8 mouse cellular contexts compared by ENCODE assay signal in the genomic region with DNA sequence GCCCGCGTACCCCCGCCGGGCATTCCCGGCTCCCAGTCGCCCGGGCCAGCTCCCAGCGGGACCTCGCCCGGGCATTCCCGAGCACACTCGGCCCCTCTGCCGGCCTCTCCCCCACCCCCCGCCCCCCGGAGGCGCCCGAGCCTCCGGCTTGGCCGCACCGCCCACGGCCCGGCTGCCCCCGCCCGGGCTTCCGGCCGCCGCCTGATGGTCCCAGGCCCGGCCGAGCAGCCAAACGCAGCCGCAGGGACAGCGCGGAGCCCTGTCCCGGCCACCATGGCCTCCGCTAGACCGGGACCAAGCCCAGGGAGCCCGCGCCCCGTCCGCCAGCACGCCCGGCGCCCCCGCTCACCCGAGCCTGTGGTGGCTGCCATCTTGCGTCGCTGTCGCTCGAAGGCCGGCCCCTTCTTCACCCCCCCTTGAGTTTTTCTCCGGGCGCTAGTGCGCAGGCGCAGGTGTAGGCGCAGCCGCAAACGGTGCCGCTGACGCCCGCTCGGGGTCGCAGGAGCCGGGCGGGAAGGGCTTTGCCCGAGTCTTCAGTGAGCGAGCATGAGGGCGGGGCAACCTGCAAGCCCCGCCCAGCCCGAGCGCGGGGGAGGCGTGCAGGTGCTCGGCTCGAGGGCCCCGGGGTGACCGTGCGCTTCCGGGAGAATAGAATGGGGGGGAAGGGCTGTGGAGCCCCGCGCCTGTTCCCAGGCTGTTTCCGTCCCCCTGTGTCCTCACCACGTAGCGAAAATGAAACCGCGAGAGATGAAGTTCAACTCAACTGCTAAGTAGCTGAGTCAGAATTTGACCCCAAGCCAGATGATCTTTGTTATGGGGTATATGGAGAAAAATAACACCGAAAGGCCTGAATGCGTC. TPM values are rescaled to one million over a fixed set of nuclear protein-coding genes. Genes with fewer than 3 reads are reported as not detected.
DNase-seq lines count a peak whose midpoint lies in the region; ATAC-seq and TF ChIP-seq lines count a peak whose summit lies in the region.

Ube2v1 (minus strand) TSS at position 505 of the 858 bp plus-strand sequence.

- DNase-seq in CH12.LX (ENCODE audit: extremely low read depth), result peak; percentile 97
- DNase-seq in c-Kit-positive CD71-positive TER-119-negative erythroid progenitor cells, embryonic 14.5 days (ENCODE audit: low read depth), result peak; percentile 96
- DNase-seq in heart, postnatal 0 days (ENCODE audit: low spot score), result peak; percentile 95
- DNase-seq in kidney, postnatal 4 days, result peak; percentile 95 to 98

- no peaks in the 10 kb centered on the region for H3K27me3 ChIP-seq in CH12.LX (replicated peaks)
- H3K27me3 ChIP-seq in forebrain, embryonic 12.5 days, result no peaks in the 10 kb centered on the region
- H3K27me3 ChIP-seq in heart, postnatal 0 days (ENCODE audit: control insufficient read depth, insufficient read depth, low read length), result no peaks in the 10 kb centered on the region
- H3K27me3 ChIP-seq in liver, embryonic 16.5 days (ENCODE audit: control insufficient read depth, insufficient read depth, low read depth, low read length), result no peaks in the 10 kb centered on the region
- H3K27me3 ChIP-seq in neural tube, embryonic 13.5 days, result no peaks in the 10 kb centered on the region
- H3K27me3 ChIP-seq in testis, adult 2 months (ENCODE audit: control insufficient read depth, insufficient read depth, low read length), result no peaks in the 10 kb centered on the region

- dilution Hi-C loops in CH12.LX (cut with MboI; ENCODE audit: extremely low pct_ligation_motif_present, extremely low pct_unique_long_range_greater_than_20kb, low sequenced_read_pairs), result no loop called here

- peak; percentile 82 for TF ChIP-seq POLR2A in CH12.LX (IDR thresholded peaks at IDR 0.05; ENCODE audit: low read depth, low read length)
- peak; percentile 56 for TF ChIP-seq POLR2A in testis, adult 2 months (IDR thresholded peaks at IDR 0.05; ENCODE audit: control insufficient read depth, low read depth, low read length)

- TF ChIP-seq EP300 in CH12.LX (IDR thresholded peaks at IDR 0.05; ENCODE audit: low read length), result peak; percentile 89
- TF ChIP-seq EP300 in heart, postnatal 0 days (IDR thresholded peaks at IDR 0.05; ENCODE audit: low read depth), result peak; percentile 83; the same call in 1 of the 2 replicates

- under 1% methylated on average over 84 of the region's 87 CpGs for WGBS in forebrain, embryonic 12.5 days
- 1% methylated on average over 69 of the region's 87 CpGs for WGBS in heart, postnatal 0 days
- WGBS in liver, embryonic 16.5 days (ENCODE audit: insufficient replicate concordance), result under 1% methylated on average over 86 of the region's 87 CpGs
- WGBS in neural tube, embryonic 13.5 days, result under 1% methylated on average over 75 of the region's 87 CpGs

- in situ Hi-C loops in CH12.LX (cut with MboI; ENCODE audit: low pct_ligation_motif_present, low pct_unique_long_range_greater_than_20kb, low sequenced_read_pairs), result no loop called here

- peaks cover 37 to 60% of the 10 kb centered on the region in 2 experiments for H3K4me1 ChIP-seq in CH12.LX (ENCODE audit: control insufficient read depth in 1 of 2, insufficient read depth in 2 of 2)
- H3K4me1 ChIP-seq in forebrain, embryonic 12.5 days, result peaks cover 51% of the 10 kb centered on the region
- H3K4me1 ChIP-seq in heart, postnatal 0 days (ENCODE audit: control insufficient read depth, insufficient read depth), result peaks cover 48% of the 10 kb centered on the region
- H3K4me1 ChIP-seq in liver, embryonic 16.5 days (ENCODE audit: control insufficient read depth, low read depth, low read length), result peaks cover 75% of the 10 kb centered on the region
- H3K4me1 ChIP-seq in neural tube, embryonic 13.5 days (replicated peaks), result peaks cover 61% of the 10 kb centered on the region
- H3K4me1 ChIP-seq in testis, adult 2 months (ENCODE audit: control insufficient read depth, insufficient read depth, low read length), result peaks cover 18% of the 10 kb centered on the region

- ATAC-seq in forebrain, embryonic 12.5 days (ENCODE audit: low FRiP score), result peak; percentile 85
- peak; percentile 86 for ATAC-seq in heart, postnatal 0 days (ENCODE audit: insufficient read depth, low read depth)
- peak; percentile 73 for ATAC-seq in liver, embryonic 16.5 days (ENCODE audit: low read depth)
- ATAC-seq in neural tube, embryonic 13.5 days (ENCODE audit: low read depth), result peak; percentile 81

- no peak for TF ChIP-seq RAD21 in CH12.LX (IDR thresholded peaks at IDR 0.05; ENCODE audit: low read depth, low read length)

- TF ChIP-seq CTCF in CH12.LX (conservative IDR thresholded peaks at IDR 0.05 in 1 of 2, IDR thresholded peaks at IDR 0.05 in 1 of 2; ENCODE audit: low read depth in 2 of 2, low read length in 2 of 2), result no peak
- TF ChIP-seq CTCF in heart, postnatal 0 days (IDR thresholded peaks at IDR 0.05; ENCODE audit: low read depth), result no peak
- TF ChIP-seq CTCF in testis, adult 2 months (IDR thresholded peaks at IDR 0.05; ENCODE audit: control insufficient read depth, insufficient read depth, insufficient replicate concordance, low read depth, low read length), result no peak

- peak within 1 kb of the TSS; percentile 97 for H3K9ac ChIP-seq in CH12.LX (ENCODE audit: insufficient read depth, low read depth)
- H3K9ac ChIP-seq in forebrain, embryonic 12.5 days, result peak within 1 kb of the TSS; percentile 96
- H3K9ac ChIP-seq in heart, postnatal 0 days (replicated peaks; ENCODE audit: low read depth, low read length), result peak within 1 kb of the TSS; percentile 96
- H3K9ac ChIP-seq in liver, embryonic 16.5 days (ENCODE audit: low read depth, low read length), result peak within 1 kb of the TSS; percentile 96
- peak within 1 kb of the TSS; percentile 97 for H3K9ac ChIP-seq in neural tube, embryonic 13.5 days

- H3K4me2 ChIP-seq in CH12.LX (ENCODE audit: insufficient read depth, low read depth, poor library complexity, severe bottlenecking), result peak within 1 kb of the TSS; percentile 88
- H3K4me2 ChIP-seq in forebrain, embryonic 12.5 days, result peak within 1 kb of the TSS; percentile 95
- peak within 1 kb of the TSS; percentile 98 for H3K4me2 ChIP-seq in heart, postnatal 0 days (ENCODE audit: low read depth, low read length)
- peak within 1 kb of the TSS; percentile 71 for H3K4me2 ChIP-seq in liver, embryonic 16.5 days (ENCODE audit: low read depth, low read length)
- peak within 1 kb of the TSS; percentile 93 for H3K4me2 ChIP-seq in neural tube, embryonic 13.5 days

- peaks cover 47% of the 10 kb centered on the region for H3K79me2 ChIP-seq in CH12.LX (replicated peaks; ENCODE audit: control insufficient read depth, extremely low read depth, insufficient read depth, poor library complexity, severe bottlenecking)

- H3K9me3 ChIP-seq in CH12.LX (replicated peaks; ENCODE audit: low read length), result peaks cover 3% of the 10 kb centered on the region
- no peaks in the 10 kb centered on the region for H3K9me3 ChIP-seq in forebrain, embryonic 12.5 days
- H3K9me3 ChIP-seq in heart, postnatal 0 days (replicated peaks; ENCODE audit: control insufficient read depth, low read length), result no peaks in the 10 kb centered on the region
- H3K9me3 ChIP-seq in liver, embryonic 16.5 days (replicated peaks; ENCODE audit: control insufficient read depth, low read length), result no peaks in the 10 kb centered on the region
- H3K9me3 ChIP-seq in neural tube, embryonic 13.5 days, result no peaks in the 10 kb centered on the region

- peak within 1 kb of the TSS; percentile 97 for H3K27ac ChIP-seq in CH12.LX (ENCODE audit: insufficient read depth, low read depth)
- peak within 1 kb of the TSS; percentile 87 for H3K27ac ChIP-seq in forebrain, embryonic 12.5 days
- H3K27ac ChIP-seq in heart, postnatal 0 days (ENCODE audit: low read depth), result peak within 1 kb of the TSS; percentile 93
- peak within 1 kb of the TSS; percentile 99 for H3K27ac ChIP-seq in liver, embryonic 16.5 days (ENCODE audit: low read length)
- H3K27ac ChIP-seq in neural tube, embryonic 13.5 days (replicated peaks), result peak within 1 kb of the TSS; percentile 93
- H3K27ac ChIP-seq in testis, adult 2 months (ENCODE audit: control insufficient read depth, insufficient read depth, low read depth, low read length), result peak within 1 kb of the TSS; percentile 95

- H3K4me3 ChIP-seq in CH12.LX (replicated peaks in 1 of 3; ENCODE audit: low read depth in 2 of 3, low read length in 2 of 3, poor library complexity in 1 of 3), result peak within 1 kb of the TSS; percentile 61 to 86 (median 71)
- peak within 1 kb of the TSS; percentile 97 for H3K4me3 ChIP-seq in forebrain, embryonic 12.5 days (replicated peaks)
- H3K4me3 ChIP-seq in heart, postnatal 0 days (ENCODE audit: low read depth, low read length), result peak within 1 kb of the TSS; percentile 98
- peak within 1 kb of the TSS; percentile 83 for H3K4me3 ChIP-seq in liver, embryonic 16.5 days (ENCODE audit: low read depth, low read length)
- peak within 1 kb of the TSS; percentile 88 for H3K4me3 ChIP-seq in neural tube, embryonic 13.5 days
- peak within 1 kb of the TSS; percentile 98 for H3K4me3 ChIP-seq in testis, adult 2 months (ENCODE audit: control insufficient read depth, low read depth, low read length)

- H3K36me3 ChIP-seq in CH12.LX (replicated peaks in 1 of 2; ENCODE audit: control insufficient read depth in 1 of 2, insufficient read depth in 1 of 2, low read length in 1 of 2), result peaks cover 20 to 30% of the 10 kb centered on the region in 2 experiments
- H3K36me3 ChIP-seq in forebrain, embryonic 12.5 days (replicated peaks), result peaks cover 15% of the 10 kb centered on the region
- H3K36me3 ChIP-seq in heart, postnatal 0 days (replicated peaks; ENCODE audit: control insufficient read depth, insufficient read depth, low read length), result no peaks in the 10 kb centered on the region
- H3K36me3 ChIP-seq in liver, embryonic 16.5 days (ENCODE audit: control insufficient read depth, insufficient read depth), result peaks cover 3% of the 10 kb centered on the region; the same call in 1 of the 2 replicates
- H3K36me3 ChIP-seq in neural tube, embryonic 13.5 days, result peaks cover 4% of the 10 kb centered on the region; the same call in 1 of the 2 replicates
- H3K36me3 ChIP-seq in testis, adult 2 months (ENCODE audit: control insufficient read depth, insufficient read depth, low read length), result no peaks in the 10 kb centered on the region; the same call in none of the 2 replicates

TF ChIP-seq in CH12.LX, 34 proteins besides CTCF, POLR2A, EP300 and RAD21 (continues in another document):
- TF ChIP-seq SMC3 (IDR thresholded peaks at IDR 0.05; ENCODE audit: low read depth, low read length) (no peak), BHLHE40 (IDR thresholded peaks at IDR 0.05; ENCODE audit: low read depth, low read length) (peak; percentile 98), PAX5 (IDR thresholded peaks at IDR 0.05; ENCODE audit: low read length) (no peak)

RNA-seq across cellular contexts. Expression of gene Ube2v1, which starts in this region (rescaled TPM):
- total RNA-seq in CH12.LX (2012; rRNA removed) (126 TPM in 2 replicates), CH12.LX (2014; rRNA removed) (84.0 and 92.8 TPM in 2 replicates)
- polyA plus RNA-seq in CH12.LX (2012; ENCODE audit: insufficient read length, low read depth), result 157 and 184 TPM in 2 replicates
- 303 and 311 TPM in 2 replicates for polyA plus RNA-seq in forebrain, embryonic 12.5 days (2016; fragmentation: Nextera tagmentation; extraction: Ambion mirVana)
- 74.5 and 94.6 TPM in 2 replicates for total RNA-seq in heart, postnatal 0 days (2014; rRNA removed; ENCODE audit: low replicate concordance)
- 150 and 152 TPM in 2 replicates for polyA plus RNA-seq in heart, postnatal 0 days (2015; fragmentation: Nextera tagmentation; extraction: Ambion mirVana)
- 168 and 175 TPM in 2 replicates for polyA plus RNA-seq in liver, embryonic 16.5 days (2015; fragmentation: Nextera tagmentation; extraction: Ambion mirVana)
- 326 and 340 TPM in 2 replicates for polyA plus RNA-seq in neural tube, embryonic 13.5 days (2015; fragmentation: Nextera tagmentation; extraction: Ambion mirVana)
- polyA plus RNA-seq in testis, adult 2 months (2012; rRNA removed), result 17.9 and 21.6 TPM in 2 replicates

Comparison
In these comparisons a context has a peak if more than half of its experiments do, and no peak if none do; other contexts are left out.
1. Peak in every context shown above with its lines: DNase-seq, ATAC-seq, H3K4me3 ChIP-seq and H3K27ac ChIP-seq.